Mouse (Mus musculus): ENCODE data around the gene Clcn5. TPM values are rescaled to one million over a fixed set of nuclear protein-coding genes. Genes with fewer than 3 reads are reported as not detected.
A peak's percentile ranks its signal among the peaks of the same experiment; 100 is the strongest.

Clcn5 gene
- polyA plus RNA-seq, 1 experiment = 14.8 TPM

DNA sequence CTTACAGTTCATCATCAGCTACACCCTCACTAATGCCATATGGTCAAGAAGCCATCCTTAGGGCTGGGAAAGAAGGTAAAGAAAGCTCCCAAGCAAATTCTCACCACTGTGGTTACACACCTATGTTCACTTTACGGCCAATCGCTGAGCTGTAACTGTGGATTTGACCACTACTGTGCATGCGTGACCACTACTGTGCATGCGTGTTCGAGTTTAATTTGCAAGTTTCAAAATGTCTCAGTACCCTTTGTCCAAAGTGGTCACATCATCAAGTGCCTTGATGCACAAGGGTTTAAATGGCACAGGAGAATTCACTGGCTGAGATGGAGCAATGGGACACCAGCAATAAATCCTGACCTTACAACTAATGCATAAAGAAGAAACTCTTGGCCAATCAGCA, 58.0 kb downstream of the Clcn5 start:
- H3ac ChIP-seq (ENCODE audit: control insufficient read depth, insufficient read length, low read depth) = no peak overlapping the region

DNA sequence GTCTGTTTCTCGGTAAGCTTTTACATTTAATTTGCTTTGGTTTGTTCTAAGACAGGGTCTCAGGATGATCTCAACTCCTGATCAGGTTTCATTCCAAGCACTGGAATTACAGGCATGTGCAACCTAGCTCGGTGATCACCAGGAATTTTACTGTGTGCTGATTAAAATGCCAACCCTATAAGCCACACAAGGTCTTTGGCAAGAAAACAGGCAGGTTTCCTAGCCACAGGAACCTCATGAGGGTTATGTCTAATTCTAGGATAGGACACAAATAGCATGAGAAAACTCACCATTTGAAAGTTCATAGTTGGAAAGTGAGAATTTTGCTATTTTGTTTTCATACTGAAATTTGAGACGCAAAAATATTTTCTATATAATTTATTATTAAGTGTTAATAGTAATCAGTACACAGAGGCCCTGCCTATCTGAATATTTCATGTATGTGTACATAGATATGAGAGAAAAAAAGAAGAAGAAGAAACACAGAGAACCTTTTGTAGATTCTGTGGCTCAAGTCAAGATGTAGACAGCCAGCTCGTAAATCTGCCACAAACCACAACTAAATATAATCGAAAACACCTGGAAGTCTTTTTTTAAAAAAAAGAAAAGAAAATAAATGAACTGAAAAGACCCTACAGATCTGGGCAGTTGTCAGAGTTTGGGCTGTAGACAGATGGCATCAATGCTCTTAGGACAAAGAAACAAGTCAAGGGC, 58.6 kb downstream of the Clcn5 start:
- no peaks in the 10 kb centered on the region for H3K36me3 ChIP-seq (ENCODE audit: control insufficient read depth, insufficient read depth)
- H3K79me2 ChIP-seq (ENCODE audit: control insufficient read depth, insufficient read depth) = peaks cover 10% of the 10 kb centered on the region
- H3K27me3 ChIP-seq (ENCODE audit: control insufficient read depth, insufficient read depth, insufficient read length) = no peaks in the 10 kb centered on the region
- TF ChIP-seq MYOG (IDR thresholded peaks at IDR 0.05; ENCODE audit: control insufficient read depth, extremely low read depth, insufficient read length) (no peak), MAX (IDR thresholded peaks at IDR 0.05) (no peak), CEBPB (IDR thresholded peaks at IDR 0.05; ENCODE audit: low read depth) (no peak), USF1 (IDR thresholded peaks at IDR 0.05; ENCODE audit: low read depth) (no peak), CTCF (IDR thresholded peaks at IDR 0.05; ENCODE audit: control insufficient read depth, insufficient read depth, insufficient read length) (no peak), MYOD1 (IDR thresholded peaks at IDR 0.05; ENCODE audit: control insufficient read depth, insufficient read length, low read depth) (no peak), FOSL1 (IDR thresholded peaks at IDR 0.05; ENCODE audit: insufficient read depth, low read length, poor library complexity, severe bottlenecking) (no peak)
- no peak overlapping the region for H3K4me3 ChIP-seq (ENCODE audit: insufficient read depth, poor library complexity, severe bottlenecking)
- peaks cover 3% of the 10 kb centered on the region for H3K79me3 ChIP-seq (ENCODE audit: low read depth)
- no peak overlapping the region for H3ac ChIP-seq (ENCODE audit: control insufficient read depth, insufficient read length, low read depth)

More for the DNA sequence above, 58.0 kb downstream of the Clcn5 start:
- no peak overlapping the region for H3K4me3 ChIP-seq (ENCODE audit: insufficient read depth, poor library complexity, severe bottlenecking)
- H3K79me3 ChIP-seq (ENCODE audit: low read depth) = peaks cover 3% of the 10 kb centered on the region
- H3K27me3 ChIP-seq (ENCODE audit: control insufficient read depth, insufficient read depth, insufficient read length) = no peaks in the 10 kb centered on the region
- no peaks in the 10 kb centered on the region for H3K36me3 ChIP-seq (ENCODE audit: control insufficient read depth, insufficient read depth)
- no peak for TF ChIP-seq MYOG (IDR thresholded peaks at IDR 0.05; ENCODE audit: control insufficient read depth, extremely low read depth, insufficient read length)
- TF ChIP-seq MAX (IDR thresholded peaks at IDR 0.05) = no peak
- TF ChIP-seq USF1 (IDR thresholded peaks at IDR 0.05; ENCODE audit: low read depth) = no peak
- no peak for TF ChIP-seq CTCF (IDR thresholded peaks at IDR 0.05; ENCODE audit: control insufficient read depth, insufficient read depth, insufficient read length)
- no peak for TF ChIP-seq CEBPB (IDR thresholded peaks at IDR 0.05; ENCODE audit: low read depth)
- TF ChIP-seq FOSL1 (IDR thresholded peaks at IDR 0.05; ENCODE audit: insufficient read depth, low read length, poor library complexity, severe bottlenecking) = no peak
- TF ChIP-seq MYOD1 (IDR thresholded peaks at IDR 0.05; ENCODE audit: control insufficient read depth, insufficient read length, low read depth) = no peak
- H3K79me2 ChIP-seq (ENCODE audit: control insufficient read depth, insufficient read depth) = peaks cover 11% of the 10 kb centered on the region

DNA sequence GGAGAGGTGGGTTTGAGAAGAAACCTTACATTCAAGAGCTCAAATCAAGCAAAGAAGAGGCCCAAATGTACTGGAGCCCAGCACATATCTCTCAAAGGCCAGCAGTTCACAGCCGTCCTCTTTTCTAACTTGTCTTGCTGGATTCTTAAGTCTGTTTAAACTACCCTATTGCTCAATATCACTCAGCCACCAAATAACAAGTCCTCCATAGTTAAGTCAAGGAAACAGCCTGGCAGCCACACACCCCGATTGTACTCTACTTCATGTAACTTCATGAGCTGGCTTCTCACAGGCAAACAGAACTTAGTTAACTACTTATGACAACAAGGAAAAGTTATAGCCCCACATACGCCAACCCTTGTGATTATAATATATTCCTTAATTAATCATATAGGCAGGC, 59.4 kb downstream of the Clcn5 start:
- TF ChIP-seq CTCF (IDR thresholded peaks at IDR 0.05; ENCODE audit: control insufficient read depth, insufficient read depth, insufficient read length) (no peak), MYOD1 (IDR thresholded peaks at IDR 0.05; ENCODE audit: control insufficient read depth, insufficient read length, low read depth) (no peak), USF1 (IDR thresholded peaks at IDR 0.05; ENCODE audit: low read depth) (no peak), MYOG (IDR thresholded peaks at IDR 0.05; ENCODE audit: control insufficient read depth, extremely low read depth, insufficient read length) (no peak), CEBPB (IDR thresholded peaks at IDR 0.05; ENCODE audit: low read depth) (peak; percentile 27), FOSL1 (IDR thresholded peaks at IDR 0.05; ENCODE audit: insufficient read depth, low read length, poor library complexity, severe bottlenecking) (no peak), MAX (IDR thresholded peaks at IDR 0.05) (no peak)
- Histone ChIP-seq H3K79me3 (ENCODE audit: low read depth) (peaks cover 3% of the 10 kb centered on the region), H3K4me3 (ENCODE audit: insufficient read depth, poor library complexity, severe bottlenecking) (no peak overlapping the region)

DNA sequence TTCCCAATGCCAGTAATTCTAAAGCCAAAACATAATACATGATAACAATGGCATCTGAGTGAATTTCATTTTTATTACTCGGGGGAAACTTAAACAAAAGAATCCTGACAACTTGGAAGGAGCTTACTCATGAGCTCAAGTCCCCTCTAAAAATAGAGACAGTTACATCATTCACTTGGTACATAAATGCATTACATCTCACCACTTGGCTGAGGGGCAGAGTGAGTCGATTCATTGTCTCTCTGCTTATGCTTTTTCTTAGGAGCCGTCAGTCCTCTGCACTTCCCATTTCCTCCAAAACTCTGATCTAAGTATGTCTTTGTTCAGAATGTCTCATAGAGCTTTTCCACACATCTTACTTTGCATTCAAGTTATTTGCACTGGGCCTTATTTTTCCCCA, 63.1 kb downstream of the Clcn5 start:
- peaks cover 3% of the 10 kb centered on the region for H3K79me3 ChIP-seq (ENCODE audit: low read depth)
- H3K36me3 ChIP-seq (ENCODE audit: control insufficient read depth, insufficient read depth) = no peaks in the 10 kb centered on the region
- no peak overlapping the region for H3K4me3 ChIP-seq (ENCODE audit: insufficient read depth, poor library complexity, severe bottlenecking)
- peaks cover 19% of the 10 kb centered on the region for H3K79me2 ChIP-seq (ENCODE audit: control insufficient read depth, insufficient read depth)
- no peaks in the 10 kb centered on the region for H3K27me3 ChIP-seq (ENCODE audit: control insufficient read depth, insufficient read depth, insufficient read length)
- TF ChIP-seq MYOG (IDR thresholded peaks at IDR 0.05; ENCODE audit: control insufficient read depth, extremely low read depth, insufficient read length) = no peak
- no peak for TF ChIP-seq MYOD1 (IDR thresholded peaks at IDR 0.05; ENCODE audit: control insufficient read depth, insufficient read length, low read depth)
- TF ChIP-seq CEBPB (IDR thresholded peaks at IDR 0.05; ENCODE audit: low read depth) = no peak
- TF ChIP-seq FOSL1 (IDR thresholded peaks at IDR 0.05; ENCODE audit: insufficient read depth, low read length, poor library complexity, severe bottlenecking) = no peak
- no peak overlapping the region for H3ac ChIP-seq (ENCODE audit: control insufficient read depth, insufficient read length, low read depth)

More for the DNA sequence above, 59.4 kb downstream of the Clcn5 start:
- H3K27me3 ChIP-seq (ENCODE audit: control insufficient read depth, insufficient read depth, insufficient read length) = no peaks in the 10 kb centered on the region
- no peak overlapping the region for H3ac ChIP-seq (ENCODE audit: control insufficient read depth, insufficient read length, low read depth)
- no peaks in the 10 kb centered on the region for H3K36me3 ChIP-seq (ENCODE audit: control insufficient read depth, insufficient read depth)
- H3K79me2 ChIP-seq (ENCODE audit: control insufficient read depth, insufficient read depth) = peaks cover 10% of the 10 kb centered on the region

DNA sequence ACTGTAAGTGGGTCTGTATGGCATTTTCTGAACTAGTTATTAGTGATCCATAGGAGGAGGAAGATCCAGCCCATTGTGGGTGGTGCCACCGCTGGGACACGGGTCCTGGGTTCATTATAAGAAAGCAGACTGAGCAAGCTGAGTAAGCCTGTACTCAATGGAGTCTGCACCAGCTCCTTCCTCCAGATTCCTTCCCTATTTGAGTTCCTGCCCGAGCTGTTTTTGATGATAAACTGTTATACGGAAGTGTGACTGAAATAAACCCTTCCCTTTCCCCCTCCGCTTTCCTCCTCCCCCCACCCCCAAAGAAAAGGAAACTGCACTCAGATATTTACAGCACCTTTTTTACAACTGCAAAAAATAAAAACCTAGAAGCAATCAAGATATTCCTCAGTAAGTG, 115.1 kb downstream of the Clcn5 start:
- Histone ChIP-seq H3K27me3 (ENCODE audit: control insufficient read depth, insufficient read depth, insufficient read length) (no peaks in the 10 kb centered on the region), H3K79me3 (ENCODE audit: low read depth) (peaks cover 2% of the 10 kb centered on the region), H3K79me2 (ENCODE audit: control insufficient read depth, insufficient read depth) (no peaks in the 10 kb centered on the region), H3K4me3 (ENCODE audit: insufficient read depth, poor library complexity, severe bottlenecking) (no peak overlapping the region), H3ac (ENCODE audit: control insufficient read depth, insufficient read length, low read depth) (no peak overlapping the region), H3K36me3 (ENCODE audit: control insufficient read depth, insufficient read depth) (peaks cover 5% of the 10 kb centered on the region)
- TF ChIP-seq FOSL1 (IDR thresholded peaks at IDR 0.05; ENCODE audit: insufficient read depth, low read length, poor library complexity, severe bottlenecking) (no peak), CTCF (IDR thresholded peaks at IDR 0.05; ENCODE audit: control insufficient read depth, insufficient read depth, insufficient read length) (no peak), USF1 (IDR thresholded peaks at IDR 0.05; ENCODE audit: low read depth) (no peak), MYOD1 (IDR thresholded peaks at IDR 0.05; ENCODE audit: control insufficient read depth, insufficient read length, low read depth) (no peak), CEBPB (IDR thresholded peaks at IDR 0.05; ENCODE audit: low read depth) (no peak), MAX (IDR thresholded peaks at IDR 0.05) (no peak), MYOG (IDR thresholded peaks at IDR 0.05; ENCODE audit: control insufficient read depth, extremely low read depth, insufficient read length) (no peak)

All from C2C12 (cell line).